Mouse (Mus musculus) hindbrain, embryonic 11.5 days (tissue): ENCODE measurements at regions not wholly inside any gene's neighbourhood (a gene's known extent, or its start where the extent isn't known, plus 50 kb on each side); places are given as distances from the start of the nearest gene placed in this dataset.

ENCODE experiments used
- ATAC-seq: fragments of 200-750 bp; cut with Nextera tagmentation; 2 replicates; pipeline ENCODE4 v1.8.0; 2017; ENCODE audit warnings: mild to moderate bottlenecking, moderate TSS enrichment, moderate library complexity; ENCODE audit not compliant: low FRiP score
- DNase-seq: peaks from one replicate; pipeline ENCODE4 v3.0.0-alpha.2; 2015; ENCODE audit warnings: low spot score
- H3K27ac ChIP-seq: fragments of 300-500 bp; sonication (generic); 2 replicates; pipeline ENCODE4 v1.5.1; 2014; ENCODE audit warnings: mild to moderate bottlenecking, low read depth, low read length
- H3K27me3 ChIP-seq: fragments of 300-500 bp; sonication (generic); 2 replicates; pipeline ENCODE4 v1.6.1; 2014; ENCODE audit warnings: mild to moderate bottlenecking, low read length, moderate library complexity, mixed read lengths; ENCODE audit not compliant: control insufficient read depth, insufficient read depth
- H3K36me3 ChIP-seq: fragments of 300-500 bp; sonication (generic); 2 replicates; pipeline ENCODE4 v1.6.1; 2014; ENCODE audit warnings: mild to moderate bottlenecking, low read length, moderate library complexity, mixed read lengths; ENCODE audit not compliant: control insufficient read depth, insufficient read depth
- H3K4me1 ChIP-seq: fragments of 300-500 bp; sonication (generic); replicated peaks from 2 replicates; pipeline ENCODE4 v1.6.1; 2014; ENCODE audit warnings: low read length, mixed read lengths; ENCODE audit not compliant: control insufficient read depth, insufficient read depth
- H3K4me2 ChIP-seq: fragments of 300-500 bp; sonication (generic); replicated peaks from 2 replicates; pipeline ENCODE4 v1.6.1; 2014; ENCODE audit warnings: mild to moderate bottlenecking, low read depth, low read length
- H3K4me3 ChIP-seq: fragments of 300-500 bp; sonication (generic); 2 replicates; pipeline ENCODE4 v1.5.1; 2014; ENCODE audit warnings: low read depth, low read length
- H3K9ac ChIP-seq: fragments of 300-500 bp; sonication (generic); 2 replicates; pipeline ENCODE4 v1.6.1; 2014; ENCODE audit warnings: low read depth, low read length
- H3K9me3 ChIP-seq: fragments of 300-500 bp; sonication (generic); 2 replicates; pipeline ENCODE4 v1.6.1; 2016; ENCODE audit warnings: low read length; ENCODE audit not compliant: control insufficient read depth
- WGBS: fragments of 180-500 bp; shearing (Covaris S2); extraction: QIAGEN DNeasy Blood & Tissue Kit; methylation state at CpG from one replicate; pipeline ENCODE4 v1.1.7; 2014; 5-methylcytosine and 5-hydroxymethylcytosine counted together

DNA sequence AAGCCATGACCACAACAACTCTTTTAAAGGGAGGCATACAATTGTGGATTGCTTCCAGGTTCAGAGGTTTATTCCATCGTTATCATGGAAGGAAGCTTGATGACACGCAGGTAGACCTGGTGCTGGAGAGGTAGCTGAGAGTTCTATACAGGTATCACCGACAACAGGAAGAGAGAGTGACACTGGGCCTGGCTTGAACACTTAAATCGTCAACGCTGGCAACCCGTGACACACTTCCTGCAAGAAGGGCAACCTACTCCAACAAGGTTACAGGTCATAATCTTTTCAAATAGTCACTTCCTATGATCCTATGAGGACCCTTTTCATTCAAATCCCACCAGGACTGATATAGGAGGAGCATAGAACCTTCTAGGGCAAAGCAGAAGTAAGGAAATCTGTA, 155.6 kb downstream of the Adamts15 start:
- Histone ChIP-seq H3K4me2 (no peak overlapping the region), H3K4me3 (no peak overlapping the region), H3K27ac (no peak overlapping the region), H3K36me3 (no peaks in the 10 kb centered on the region), H3K4me1 (no peaks in the 10 kb centered on the region), H3K9ac (no peak overlapping the region), H3K27me3 (no peaks in the 10 kb centered on the region), H3K9me3 (no peaks in the 10 kb centered on the region)
- no peak for ATAC-seq
- no peak for DNase-seq
- 97% methylated on average over 6 of the region's 6 CpGs for WGBS

GRCm38 (mm10) chr9:30766171-30766570, 156.1 kb downstream of the Adamts15 start:
- H3K4me1 ChIP-seq, result no peaks in the 10 kb centered on the region
- H3K27ac ChIP-seq, result no peak overlapping the region
- no peak overlapping the region for H3K4me3 ChIP-seq
- H3K36me3 ChIP-seq, result no peaks in the 10 kb centered on the region
- no peak for ATAC-seq
- no peak overlapping the region for H3K9ac ChIP-seq
- DNase-seq, result no peak
- H3K4me2 ChIP-seq, result no peak overlapping the region
- WGBS, result 68% methylated on average over 3 of the region's 3 CpGs
- H3K9me3 ChIP-seq, result no peaks in the 10 kb centered on the region
- no peaks in the 10 kb centered on the region for H3K27me3 ChIP-seq

- H3K9me3 ChIP-seq, result no peaks in the 10 kb centered on the region
- no peak overlapping the region for H3K4me2 ChIP-seq
- no peaks in the 10 kb centered on the region for H3K36me3 ChIP-seq
- no peak overlapping the region for H3K27ac ChIP-seq
- H3K4me3 ChIP-seq, result no peak overlapping the region
- no peak for ATAC-seq
- H3K4me1 ChIP-seq, result no peaks in the 10 kb centered on the region
- DNase-seq, result no peak
- WGBS, result 82% methylated on average over 7 of the region's 7 CpGs
- no peaks in the 10 kb centered on the region for H3K27me3 ChIP-seq
- no peak overlapping the region for H3K9ac ChIP-seq
Observed at GRCm38 (mm10) chr9:30765017-30765569, 157.2 kb downstream of the Adamts15 start.

DNA sequence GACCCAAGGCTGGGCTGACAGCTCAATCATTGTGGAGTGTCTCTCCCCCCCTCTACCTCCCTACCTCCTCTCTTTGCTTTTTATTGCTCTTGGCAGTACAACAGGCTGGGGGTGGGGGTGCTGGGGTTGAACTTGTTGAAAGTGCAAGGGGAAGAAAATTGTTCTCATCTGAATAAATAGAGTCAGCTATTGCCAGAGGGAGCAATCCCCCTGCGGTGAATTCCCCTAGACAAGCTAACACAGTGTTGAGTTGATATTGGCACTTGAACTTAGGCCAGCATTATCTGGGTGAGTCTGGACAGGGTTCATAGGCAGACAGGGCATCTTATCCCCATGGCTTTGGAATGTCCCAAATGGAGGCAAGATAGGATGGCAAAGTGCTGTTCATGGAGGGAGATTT, 159.3 kb downstream of the Adamts15 start:
- Histone ChIP-seq H3K27me3 (no peaks in the 10 kb centered on the region), H3K4me3 (no peak overlapping the region), H3K4me1 (no peaks in the 10 kb centered on the region), H3K4me2 (no peak overlapping the region), H3K9me3 (no peaks in the 10 kb centered on the region), H3K27ac (no peak overlapping the region), H3K36me3 (no peaks in the 10 kb centered on the region), H3K9ac (no peak overlapping the region)
- ATAC-seq, result no peak
- no peak for DNase-seq
- 84% methylated on average over 1 of the region's 1 CpGs for WGBS

- no peak for ATAC-seq
- H3K27ac ChIP-seq, result no peak overlapping the region
- no peaks in the 10 kb centered on the region for H3K9me3 ChIP-seq
- H3K4me3 ChIP-seq, result no peak overlapping the region
- WGBS, result 95% methylated on average over 3 of the region's 3 CpGs
- H3K27me3 ChIP-seq, result no peaks in the 10 kb centered on the region
- no peaks in the 10 kb centered on the region for H3K4me1 ChIP-seq
- no peak for DNase-seq
- H3K4me2 ChIP-seq, result no peak overlapping the region
- H3K36me3 ChIP-seq, result no peaks in the 10 kb centered on the region
- no peak overlapping the region for H3K9ac ChIP-seq
Observed at GRCm38 (mm10) chr9:30758121-30758520, 164.1 kb downstream of the Adamts15 start.

- H3K36me3 ChIP-seq, result no peaks in the 10 kb centered on the region
- no peak for DNase-seq
- H3K4me3 ChIP-seq, result no peak overlapping the region
- no peak overlapping the region for H3K9ac ChIP-seq
- no peak overlapping the region for H3K4me2 ChIP-seq
- no peaks in the 10 kb centered on the region for H3K27me3 ChIP-seq
- H3K9me3 ChIP-seq, result no peaks in the 10 kb centered on the region
- 90% methylated on average over 8 of the region's 8 CpGs for WGBS
- H3K4me1 ChIP-seq, result no peaks in the 10 kb centered on the region
- H3K27ac ChIP-seq, result no peak overlapping the region
- ATAC-seq, result no peak
Observed at GRCm38 (mm10) chr9:30757406-30757805, 164.8 kb downstream of the Adamts15 start.

- DNase-seq (no peak), ATAC-seq (no peak)
- no peak overlapping the region for H3K9ac ChIP-seq
- no peak overlapping the region for H3K4me3 ChIP-seq
- H3K4me2 ChIP-seq, result no peak overlapping the region
- no peak overlapping the region for H3K27ac ChIP-seq
- no peaks in the 10 kb centered on the region for H3K36me3 ChIP-seq
- H3K27me3 ChIP-seq, result no peaks in the 10 kb centered on the region
- WGBS, result 87% methylated on average over 4 of the region's 4 CpGs
- H3K4me1 ChIP-seq, result no peaks in the 10 kb centered on the region
- H3K9me3 ChIP-seq, result no peaks in the 10 kb centered on the region
Observed at GRCm38 (mm10) chr9:30756796-30757195, 165.5 kb downstream of the Adamts15 start.

- Histone ChIP-seq H3K9ac (no peak overlapping the region), H3K36me3 (no peaks in the 10 kb centered on the region), H3K4me3 (no peak overlapping the region), H3K4me1 (no peaks in the 10 kb centered on the region), H3K27ac (no peak overlapping the region), H3K27me3 (no peaks in the 10 kb centered on the region), H3K4me2 (no peak overlapping the region), H3K9me3 (no peaks in the 10 kb centered on the region)
- 84% methylated on average over 1 of the region's 1 CpGs for WGBS
- DNase-seq (no peak), ATAC-seq (no peak)
Observed at GRCm38 (mm10) chr9:30755586-30755985, 166.7 kb downstream of the Adamts15 start.

GRCm38 (mm10) chr9:30754826-30755225, 167.4 kb downstream of the Adamts15 start:
- no peak for DNase-seq
- H3K4me1 ChIP-seq, result no peaks in the 10 kb centered on the region
- 89% methylated on average over 5 of the region's 5 CpGs for WGBS

More at GRCm38 (mm10) chr9:30754826-30755225, 167.4 kb downstream of the Adamts15 start:
- H3K27ac ChIP-seq, result no peak overlapping the region
- no peaks in the 10 kb centered on the region for H3K36me3 ChIP-seq
- no peaks in the 10 kb centered on the region for H3K27me3 ChIP-seq
- H3K4me3 ChIP-seq, result no peak overlapping the region
- ATAC-seq, result no peak
- H3K9ac ChIP-seq, result no peak overlapping the region
- no peak overlapping the region for H3K4me2 ChIP-seq
- H3K9me3 ChIP-seq, result no peaks in the 10 kb centered on the region
